Mouse (Mus musculus): ENCODE data around the gene Slc22a7.

GRCm38 (mm10) chr17:46453302-46453948 is 15.2 kb upstream of the Slc22a7 start:
- TF ChIP-seq CTCF (IDR thresholded peaks at IDR 0.05; ENCODE audit: low read depth, low read length) (no peak), POLR2A (IDR thresholded peaks at IDR 0.05; ENCODE audit: borderline replicate concordance, low read depth, low read length) (no peak)
